Mouse (Mus musculus) cortical plate, adult 2 months (tissue): ENCODE measurements at regions not wholly inside any gene's neighbourhood (a gene's known extent, or its start where the extent isn't known, plus 50 kb on each side); places are given as distances from the start of the nearest gene placed in this dataset.
"Not testable (repeated sequence)": the region's sequence is repeated elsewhere in the genome, so short reads cannot be mapped to it uniquely, and the experiment has no call there.

Experiments
- H3K27ac ChIP-seq: fragments of 200-500 bp; 2 replicates; pipeline ENCODE4 v1.5.1; 2012; ENCODE audit warnings: low read length, control low read depth, inconsistent platforms; ENCODE audit not compliant: insufficient read depth
- H3K4me1 ChIP-seq: fragments of 200-500 bp; 2 replicates; pipeline ENCODE4 v1.6.1; 2011; ENCODE audit warnings: low read length; ENCODE audit not compliant: control insufficient read depth, insufficient read depth
- H3K4me3 ChIP-seq: fragments of 200-500 bp; 2 replicates; pipeline ENCODE4 v1.5.1; 2011; ENCODE audit warnings: mild to moderate bottlenecking, low read length, control low read depth; ENCODE audit not compliant: insufficient read depth
- CTCF ChIP-seq: fragments of 200-500 bp; IDR thresholded peaks from 2 replicates; pipeline ENCODE4 v1.5.1; 2011; ENCODE audit warnings: mild to moderate bottlenecking, control low read depth, low read length; ENCODE audit not compliant: insufficient read depth; ENCODE audit errors: extremely low read depth
- POLR2A ChIP-seq: fragments of 200-500 bp; IDR thresholded peaks from 2 replicates; pipeline ENCODE4 v1.6.1; 2011; ENCODE audit warnings: mild to moderate bottlenecking, low read length, control low read depth; ENCODE audit not compliant: insufficient read depth; ENCODE audit errors: extremely low read depth

GRCm38 (mm10) chr12:9751261-9752078, 181.6 kb downstream of the Osr1 start:
- TF ChIP-seq POLR2A: no peak
- TF ChIP-seq CTCF: no peak
- H3K4me1 ChIP-seq: no peaks in the 10 kb centered on the region
- H3K27ac ChIP-seq: no peak overlapping the region
- H3K4me3 ChIP-seq: no peak overlapping the region

- Histone ChIP-seq H3K27ac (no peak overlapping the region), H3K4me3 (no peak overlapping the region), H3K4me1 (no peaks in the 10 kb centered on the region)
- no peak for TF ChIP-seq POLR2A
- TF ChIP-seq CTCF: no peak
Measured at GRCm38 (mm10) chr12:9752079-9752450, 182.1 kb downstream of the Osr1 start.

- Histone ChIP-seq H3K27ac (no peak overlapping the region), H3K4me1 (no peaks in the 10 kb centered on the region), H3K4me3 (no peak overlapping the region)
- TF ChIP-seq POLR2A (no peak), CTCF (no peak)
Measured at GRCm38 (mm10) chr12:9756411-9756810, 186.5 kb downstream of the Osr1 start.

DNA sequence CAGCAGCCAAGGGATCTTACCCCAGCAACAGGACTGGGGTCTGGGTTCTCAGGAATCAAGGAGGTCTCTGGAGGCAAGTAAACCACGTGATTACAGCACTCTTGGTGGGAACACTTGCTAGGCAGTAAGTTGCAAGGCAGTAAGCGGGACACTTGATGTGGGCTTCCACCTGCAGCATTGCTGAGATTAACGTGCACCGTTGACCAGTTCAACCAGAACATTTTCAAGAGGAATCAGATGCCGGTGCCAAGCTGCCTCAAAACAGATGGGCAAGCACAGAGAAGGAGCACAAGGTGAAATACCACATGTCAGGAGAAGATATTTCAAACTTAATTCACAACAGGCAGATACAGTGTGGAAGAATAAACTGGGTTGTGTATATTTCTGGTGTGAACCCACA, 190.9 kb downstream of the Osr1 start:
- TF ChIP-seq CTCF (no peak), POLR2A (no peak)
- Histone ChIP-seq H3K4me3 (no peak overlapping the region), H3K4me1 (no peaks in the 10 kb centered on the region), H3K27ac (no peak overlapping the region)

DNA sequence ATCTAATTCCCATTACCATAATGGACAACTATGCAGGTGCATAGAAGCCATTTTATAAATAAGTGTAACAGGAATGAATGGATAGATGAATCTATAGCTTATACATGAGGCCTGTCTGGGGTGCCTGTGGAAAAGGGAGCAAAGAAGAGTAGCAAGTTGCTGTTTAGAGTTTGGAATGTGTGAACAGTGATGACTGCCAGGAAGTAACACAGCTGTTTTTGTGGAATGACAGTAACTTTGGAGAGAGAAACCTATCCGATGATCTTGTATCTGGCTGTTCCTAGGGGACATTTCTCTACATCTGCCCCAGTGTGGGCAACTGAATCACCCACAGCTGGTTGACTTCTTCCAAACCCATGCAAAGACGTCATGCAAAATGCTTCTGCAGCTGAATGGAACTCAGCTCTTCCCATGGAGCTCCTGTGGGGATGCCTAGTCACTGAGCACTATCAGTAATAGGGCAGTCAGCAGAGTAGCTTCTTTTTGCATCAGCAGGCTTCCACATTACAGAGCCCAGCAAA, 192.4 kb downstream of the Osr1 start:
- H3K4me3 ChIP-seq, H3K27ac ChIP-seq: not testable (repeated sequence)

DNA sequence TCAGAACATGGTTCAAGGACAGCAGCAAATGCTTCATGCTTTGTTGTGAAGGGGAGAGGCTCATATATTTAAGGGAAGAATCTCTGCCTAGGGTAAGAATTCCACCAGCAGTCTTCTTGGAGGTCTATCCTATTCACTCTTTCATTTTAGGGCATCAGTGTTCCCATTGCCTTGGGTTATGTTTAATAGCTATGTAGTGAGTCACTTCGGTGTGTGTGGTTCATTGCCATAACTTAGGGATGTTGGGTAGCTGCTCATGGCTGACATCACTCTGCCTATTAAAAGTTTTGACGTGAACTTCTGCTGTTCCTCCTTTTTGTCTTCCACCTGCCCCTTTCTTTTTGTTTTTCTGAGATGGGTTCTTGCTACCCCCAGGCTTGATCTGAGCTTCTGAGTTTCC, 192.9 kb downstream of the Osr1 start:
- TF ChIP-seq POLR2A (no peak), CTCF (no peak)
- no peaks in the 10 kb centered on the region for H3K4me1 ChIP-seq
- no peak overlapping the region for H3K27ac ChIP-seq
- no peak overlapping the region for H3K4me3 ChIP-seq

More for the DNA sequence above, 192.4 kb downstream of the Osr1 start:
- H3K4me1 ChIP-seq: not testable (repeated sequence)

- no peak overlapping the region for H3K27ac ChIP-seq
- no peaks in the 10 kb centered on the region for H3K4me1 ChIP-seq
- H3K4me3 ChIP-seq: no peak overlapping the region
- no peak for TF ChIP-seq CTCF
- no peak for TF ChIP-seq POLR2A
Measured at GRCm38 (mm10) chr12:9770908-9771307, 201.0 kb downstream of the Osr1 start.

- H3K4me3 ChIP-seq: no peak overlapping the region
- no peak for TF ChIP-seq POLR2A
- TF ChIP-seq CTCF: no peak
- H3K4me1 ChIP-seq: no peaks in the 10 kb centered on the region
- no peak overlapping the region for H3K27ac ChIP-seq
Measured at GRCm38 (mm10) chr12:9772875-9773274, 203.0 kb downstream of the Osr1 start.

- H3K4me3 ChIP-seq: no peak overlapping the region
- no peaks in the 10 kb centered on the region for H3K4me1 ChIP-seq
Measured at GRCm38 (mm10) chr12:9802284-9802683, 232.4 kb downstream of the Osr1 start.

GRCm38 (mm10) chr12:9807406-9807805, 237.5 kb downstream of the Osr1 start:
- TF ChIP-seq POLR2A: no peak
- no peak for TF ChIP-seq CTCF
- Histone ChIP-seq H3K4me1 (no peaks in the 10 kb centered on the region), H3K27ac (no peak overlapping the region)

More at GRCm38 (mm10) chr12:9802284-9802683, 232.4 kb downstream of the Osr1 start:
- H3K27ac ChIP-seq: no peak overlapping the region
- TF ChIP-seq CTCF (no peak), POLR2A (no peak)

DNA sequence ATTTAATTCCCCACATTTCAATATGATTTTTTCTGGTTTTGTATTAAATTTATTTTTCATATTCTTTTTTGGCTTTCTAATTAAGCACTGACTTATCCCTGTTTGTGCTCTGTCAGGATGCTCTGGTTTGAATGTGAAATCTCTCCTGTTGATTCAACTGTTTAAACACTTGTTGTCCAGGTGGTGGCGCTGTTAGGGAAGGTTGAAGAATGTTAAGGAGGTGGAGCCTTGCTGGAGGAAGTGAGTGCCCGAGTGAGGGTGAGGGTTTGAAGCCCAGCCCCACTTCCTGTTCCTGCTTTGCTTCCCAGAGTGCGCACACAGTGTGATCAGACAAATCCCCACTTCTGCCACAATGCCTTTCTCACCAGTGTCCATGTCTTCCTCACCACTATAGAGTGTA, 263.4 kb downstream of the Osr1 start:
- Histone ChIP-seq H3K4me3 (no peak overlapping the region), H3K4me1 (no peaks in the 10 kb centered on the region), H3K27ac (no peak overlapping the region)
- TF ChIP-seq POLR2A (no peak), CTCF (no peak)

More at GRCm38 (mm10) chr12:9807406-9807805, 237.5 kb downstream of the Osr1 start:
- no peak overlapping the region for H3K4me3 ChIP-seq
